ENCODE assay signal across 8 mouse cellular contexts in the genomic region with DNA sequence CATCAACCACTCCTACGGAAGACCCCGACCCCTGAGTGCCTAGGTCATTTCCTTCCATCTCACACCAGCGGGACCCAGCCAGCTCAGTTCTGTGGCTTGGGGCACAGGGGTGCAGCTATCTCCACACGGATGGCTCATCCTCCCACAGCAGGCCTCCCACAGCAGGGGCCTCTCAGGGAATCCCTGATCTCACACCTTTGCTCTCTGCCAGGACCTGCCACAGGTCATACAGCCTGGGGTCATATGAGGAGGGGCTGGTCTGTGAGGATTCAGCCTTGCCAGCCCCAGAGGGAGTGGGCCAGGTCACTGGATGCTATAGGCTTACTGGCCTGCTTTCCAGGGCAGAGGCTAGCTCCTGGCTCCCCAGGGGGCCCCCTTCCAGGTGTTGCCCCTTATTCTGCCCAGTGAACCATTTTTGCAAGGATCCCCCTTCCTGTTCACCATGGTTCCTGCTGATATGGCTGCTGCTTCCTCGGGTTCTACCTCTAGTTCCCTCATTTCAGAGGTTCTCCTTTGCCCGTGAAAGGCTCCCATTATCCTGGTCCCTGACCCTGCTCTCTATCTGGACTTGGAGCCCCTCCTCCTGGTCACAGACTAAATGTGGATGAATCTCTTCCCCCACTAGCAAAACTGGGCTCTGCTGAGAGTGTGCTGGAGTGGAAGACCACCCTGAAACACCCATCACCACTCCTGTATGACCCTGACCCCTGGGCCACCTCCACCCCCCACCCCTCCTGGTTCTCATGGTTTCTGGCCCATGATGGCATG. TPM values are rescaled to one million over a fixed set of nuclear protein-coding genes. Genes with fewer than 3 reads are reported as not detected.
A peak's percentile ranks its signal among the peaks of the same experiment; 100 is the strongest.
DNase-seq lines count a peak whose midpoint lies in the region; ATAC-seq and TF ChIP-seq lines count a peak whose summit lies in the region.

No protein-coding gene starts in this region.

- intact Hi-C loops in left cerebral cortex, postnatal 14 days (cut with DNase I), result loop anchor here (5.0 kb wide), 1 partner anchor 92 kb away; no protein-coding TSS in a partner anchor

- H3K27me3 ChIP-seq in heart, embryonic 13.5 days (replicated peaks), result peaks cover 7% of the 10 kb centered on the region; the same call in 1 of the 2 replicates
- H3K27me3 ChIP-seq in hindbrain, embryonic 14.5 days (ENCODE audit: control insufficient read depth, insufficient read depth, low read length), result no peaks in the 10 kb centered on the region
- no peaks in the 10 kb centered on the region for H3K27me3 ChIP-seq in midbrain, embryonic 13.5 days

- DNase-seq in heart, adult 18-20 months, result no peak
- no peak for DNase-seq in hindbrain, embryonic 14.5 days (ENCODE audit: low spot score)
- no peak for DNase-seq in frontal cortex, postnatal 10 days (ENCODE audit: low spot score in 2 of 2)
- DNase-seq in left cerebral cortex, postnatal 14 days (ENCODE audit: low spot score in 2 of 2), result no peak
- no peak for DNase-seq in thymus, postnatal 14 days

- TF ChIP-seq CTCF in bone marrow macrophage, adult 2 months (IDR thresholded peaks at IDR 0.05; ENCODE audit: low read depth, low read length), result no peak

- no peaks in the 10 kb centered on the region for H3K9me3 ChIP-seq in heart, embryonic 13.5 days
- no peaks in the 10 kb centered on the region for H3K9me3 ChIP-seq in hindbrain, embryonic 14.5 days (ENCODE audit: control insufficient read depth, low read length)
- H3K9me3 ChIP-seq in midbrain, embryonic 13.5 days, result no peaks in the 10 kb centered on the region

- 31% methylated on average over 6 of the region's 6 CpGs for WGBS in heart, embryonic 13.5 days
- 26% methylated on average over 6 of the region's 6 CpGs for WGBS in hindbrain, embryonic 14.5 days
- 41% methylated on average over 6 of the region's 6 CpGs for WGBS in midbrain, embryonic 13.5 days

- H3K4me2 ChIP-seq in heart, embryonic 13.5 days, result peak overlapping the region; percentile 92
- H3K4me2 ChIP-seq in hindbrain, embryonic 14.5 days (replicated peaks), result peak overlapping the region; percentile 99
- H3K4me2 ChIP-seq in midbrain, embryonic 13.5 days (replicated peaks), result peak overlapping the region; percentile 93

- H3K27ac ChIP-seq in heart, embryonic 13.5 days (replicated peaks), result peak overlapping the region; percentile 86
- H3K27ac ChIP-seq in bone marrow macrophage, adult 2 months (ENCODE audit: insufficient read depth, low read depth, low read length), result no peak overlapping the region
- H3K27ac ChIP-seq in hindbrain, embryonic 14.5 days, result no peak overlapping the region
- peak overlapping the region; percentile 15; the same call in 1 of the 2 replicates for H3K27ac ChIP-seq in midbrain, embryonic 13.5 days

- H3K4me3 ChIP-seq in heart, embryonic 13.5 days, result peak overlapping the region; percentile 97
- H3K4me3 ChIP-seq in bone marrow macrophage, adult 2 months (ENCODE audit: insufficient read depth, low read length), result peak overlapping the region; percentile 78
- peak overlapping the region; percentile 95 for H3K4me3 ChIP-seq in hindbrain, embryonic 14.5 days (replicated peaks; ENCODE audit: low read length)
- H3K4me3 ChIP-seq in midbrain, embryonic 13.5 days (replicated peaks), result peak overlapping the region; percentile 96

- no peak for TF ChIP-seq POLR2A in bone marrow macrophage, adult 2 months (IDR thresholded peaks at IDR 0.05; ENCODE audit: borderline replicate concordance, low read depth, low read length)

- H3K4me1 ChIP-seq in heart, embryonic 13.5 days, result peaks cover 65% of the 10 kb centered on the region
- H3K4me1 ChIP-seq in bone marrow macrophage, adult 2 months (ENCODE audit: control insufficient read depth, insufficient read depth, low read length), result peaks cover 14% of the 10 kb centered on the region
- H3K4me1 ChIP-seq in hindbrain, embryonic 14.5 days (replicated peaks; ENCODE audit: control insufficient read depth, insufficient read depth, low read length), result peaks cover 30% of the 10 kb centered on the region
- peaks cover 58% of the 10 kb centered on the region for H3K4me1 ChIP-seq in midbrain, embryonic 13.5 days (replicated peaks)

- H3K36me3 ChIP-seq in heart, embryonic 13.5 days, result peaks cover 4% of the 10 kb centered on the region
- no peaks in the 10 kb centered on the region for H3K36me3 ChIP-seq in hindbrain, embryonic 14.5 days (replicated peaks; ENCODE audit: control insufficient read depth, insufficient read depth)
- H3K36me3 ChIP-seq in midbrain, embryonic 13.5 days, result no peaks in the 10 kb centered on the region

- H3K9ac ChIP-seq in heart, embryonic 13.5 days, result peak overlapping the region; percentile 100
- peak overlapping the region; percentile 98 for H3K9ac ChIP-seq in hindbrain, embryonic 14.5 days
- H3K9ac ChIP-seq in midbrain, embryonic 13.5 days (replicated peaks), result peak overlapping the region; percentile 99

- ATAC-seq in heart, embryonic 13.5 days (ENCODE audit: extremely low read depth, insufficient number of reproducible peaks, low FRiP score, low TSS enrichment), result no peak
- peak; percentile 9; the same call in 1 of the 2 replicates for ATAC-seq in hindbrain, embryonic 14.5 days (ENCODE audit: low FRiP score)
- ATAC-seq in midbrain, embryonic 13.5 days, result no peak

RNA-seq across cellular contexts. Expression of a gene that starts 1.6 kb away (rescaled TPM):
- polyA plus RNA-seq in heart, embryonic 13.5 days (2015; fragmentation: Nextera tagmentation; extraction: Ambion mirVana), result 11.2 and 11.9 TPM in 2 replicates
- 10 to 100 TPM; 43.9 to 46.2 TPM for total RNA-seq in heart, adult 18-20 months (2021)
- 38.9 and 43.0 TPM in 2 replicates for polyA plus RNA-seq in bone marrow macrophage, adult 2 months (2012; ENCODE audit: insufficient read depth, insufficient read length, missing spikeins)
- 17.8 and 19.3 TPM in 2 replicates for polyA plus RNA-seq in hindbrain, embryonic 14.5 days (2014; fragmentation: Nextera tagmentation; extraction: Ambion mirVana)
- 17.2 and 17.4 TPM in 2 replicates for polyA plus RNA-seq in midbrain, embryonic 13.5 days (2015; fragmentation: Nextera tagmentation; extraction: Ambion mirVana)
- 10 to 100 TPM; 92.7 to 95.9 TPM for total RNA-seq in left cerebral cortex, postnatal 14 days (2021)

RNA-seq across cellular contexts. Expression of a gene that starts 25.4 kb away (rescaled TPM):
- polyA plus RNA-seq in heart, embryonic 13.5 days (2015; fragmentation: Nextera tagmentation; extraction: Ambion mirVana), result not detected in 2 replicates
- not detected for total RNA-seq in heart, adult 18-20 months (2021)
- polyA plus RNA-seq in bone marrow macrophage, adult 2 months (2012; ENCODE audit: insufficient read depth, insufficient read length, missing spikeins), result not detected in 2 replicates
- 0.40 TPM in 1 of 2 replicates, not detected in the other for polyA plus RNA-seq in hindbrain, embryonic 14.5 days (2014; fragmentation: Nextera tagmentation; extraction: Ambion mirVana)
- polyA plus RNA-seq in midbrain, embryonic 13.5 days (2015; fragmentation: Nextera tagmentation; extraction: Ambion mirVana), result 0.20 TPM in 1 of 2 replicates, not detected in the other
- total RNA-seq in left cerebral cortex, postnatal 14 days (2021), result under 1 TPM in 1 of 2 experiments, not detected in 1; 0.31 TPM

RNA-seq across cellular contexts. Expression of a gene that starts 40.4 kb away (rescaled TPM):
- 1,302 and 1,499 TPM in 2 replicates for polyA plus RNA-seq in heart, embryonic 13.5 days (2015; fragmentation: Nextera tagmentation; extraction: Ambion mirVana)
- total RNA-seq in heart, adult 18-20 months (2021), result 1,000 to 10,000 TPM; 1,463 to 1,557 TPM
- 1.1 and 2.3 TPM in 2 replicates for polyA plus RNA-seq in bone marrow macrophage, adult 2 months (2012; ENCODE audit: insufficient read depth, insufficient read length, missing spikeins)
- 280 and 288 TPM in 2 replicates for polyA plus RNA-seq in hindbrain, embryonic 14.5 days (2014; fragmentation: Nextera tagmentation; extraction: Ambion mirVana)
- 360 TPM in 2 replicates for polyA plus RNA-seq in midbrain, embryonic 13.5 days (2015; fragmentation: Nextera tagmentation; extraction: Ambion mirVana)
- 100 to 1,000 TPM; 199 to 200 TPM for total RNA-seq in left cerebral cortex, postnatal 14 days (2021)

RNA-seq across cellular contexts. Expression of a gene that starts 46.5 kb away (rescaled TPM):
- polyA plus RNA-seq in heart, embryonic 13.5 days (2015; fragmentation: Nextera tagmentation; extraction: Ambion mirVana), result 408 and 464 TPM in 2 replicates
- 100 to 1,000 TPM; 191 to 201 TPM for total RNA-seq in heart, adult 18-20 months (2021)
- polyA plus RNA-seq in bone marrow macrophage, adult 2 months (2012; ENCODE audit: insufficient read depth, insufficient read length, missing spikeins), result 582 and 589 TPM in 2 replicates
- polyA plus RNA-seq in hindbrain, embryonic 14.5 days (2014; fragmentation: Nextera tagmentation; extraction: Ambion mirVana), result 30.5 and 34.4 TPM in 2 replicates
- polyA plus RNA-seq in midbrain, embryonic 13.5 days (2015; fragmentation: Nextera tagmentation; extraction: Ambion mirVana), result 31.0 and 35.1 TPM in 2 replicates
- 10 to 100 TPM; 12.7 to 13.0 TPM for total RNA-seq in left cerebral cortex, postnatal 14 days (2021)

RNA-seq across cellular contexts. Expression of a gene that starts 56.6 kb away (rescaled TPM):
- 20.6 and 21.8 TPM in 2 replicates for polyA plus RNA-seq in heart, embryonic 13.5 days (2015; fragmentation: Nextera tagmentation; extraction: Ambion mirVana)
- under 1 TPM; 0.31 to 0.89 TPM for total RNA-seq in heart, adult 18-20 months (2021)
- polyA plus RNA-seq in bone marrow macrophage, adult 2 months (2012; ENCODE audit: insufficient read depth, insufficient read length, missing spikeins), result 7.1 and 8.7 TPM in 2 replicates
- 10.2 and 14.4 TPM in 2 replicates for polyA plus RNA-seq in hindbrain, embryonic 14.5 days (2014; fragmentation: Nextera tagmentation; extraction: Ambion mirVana)
- polyA plus RNA-seq in midbrain, embryonic 13.5 days (2015; fragmentation: Nextera tagmentation; extraction: Ambion mirVana), result 21.3 and 21.6 TPM in 2 replicates
- total RNA-seq in left cerebral cortex, postnatal 14 days (2021), result 1 to 10 TPM; 1.7 to 1.8 TPM

Comparison
In these comparisons a context has a peak if more than half of its experiments do, and no peak if none do; other contexts are left out.
1. H3K27ac ChIP-seq: peak in heart, embryonic 13.5 days (single experiment) and midbrain, embryonic 13.5 days (single experiment); none in bone marrow macrophage, adult 2 months (single experiment) and hindbrain, embryonic 14.5 days (single experiment).
2. RNA of a gene that starts 40.4 kb away (polyA plus RNA-seq): 1,302 to 1,499 TPM in heart, embryonic 13.5 days, 360 TPM in midbrain, embryonic 13.5 days and 280 to 288 TPM in hindbrain, embryonic 14.5 days; 1.1 to 2.3 TPM in bone marrow macrophage, adult 2 months; every median in the first group is over 10 times any median in the second.
3. Peak in every context shown above with its lines, with median percentiles within 50 percentile points of each other: H3K4me2 ChIP-seq, H3K4me3 ChIP-seq and H3K9ac ChIP-seq.